Mouse (Mus musculus) cerebellum, postnatal 36 days (tissue): ENCODE measurements around the gene Ube2d1.
A peak's percentile ranks its signal among the peaks of the same experiment; 100 is the strongest.

Source experiments
- DNase-seq, 2 experiments: peaks; one replicate each; pipeline ENCODE4 v3.0.0; 2021 to 2022; ENCODE audit warnings: mixed read lengths in 2 of 2

Gene Ube2d1

GRCm38 (mm10) chr10:71218228-71218892, 66.7 kb downstream of the Ube2d1 start:
- peak; percentile 78 to 84 for DNase-seq

GRCm38 (mm10) chr10:71215996-71216395, 69.1 kb downstream of the Ube2d1 start:
- no peak for DNase-seq
